Mouse (Mus musculus): ENCODE results near the gene Srp54c.
"Not testable (repeated sequence)": the region's sequence is repeated elsewhere in the genome, so short reads cannot be mapped to it uniquely, and the experiment has no call there.

Srp54c gene

DNA sequence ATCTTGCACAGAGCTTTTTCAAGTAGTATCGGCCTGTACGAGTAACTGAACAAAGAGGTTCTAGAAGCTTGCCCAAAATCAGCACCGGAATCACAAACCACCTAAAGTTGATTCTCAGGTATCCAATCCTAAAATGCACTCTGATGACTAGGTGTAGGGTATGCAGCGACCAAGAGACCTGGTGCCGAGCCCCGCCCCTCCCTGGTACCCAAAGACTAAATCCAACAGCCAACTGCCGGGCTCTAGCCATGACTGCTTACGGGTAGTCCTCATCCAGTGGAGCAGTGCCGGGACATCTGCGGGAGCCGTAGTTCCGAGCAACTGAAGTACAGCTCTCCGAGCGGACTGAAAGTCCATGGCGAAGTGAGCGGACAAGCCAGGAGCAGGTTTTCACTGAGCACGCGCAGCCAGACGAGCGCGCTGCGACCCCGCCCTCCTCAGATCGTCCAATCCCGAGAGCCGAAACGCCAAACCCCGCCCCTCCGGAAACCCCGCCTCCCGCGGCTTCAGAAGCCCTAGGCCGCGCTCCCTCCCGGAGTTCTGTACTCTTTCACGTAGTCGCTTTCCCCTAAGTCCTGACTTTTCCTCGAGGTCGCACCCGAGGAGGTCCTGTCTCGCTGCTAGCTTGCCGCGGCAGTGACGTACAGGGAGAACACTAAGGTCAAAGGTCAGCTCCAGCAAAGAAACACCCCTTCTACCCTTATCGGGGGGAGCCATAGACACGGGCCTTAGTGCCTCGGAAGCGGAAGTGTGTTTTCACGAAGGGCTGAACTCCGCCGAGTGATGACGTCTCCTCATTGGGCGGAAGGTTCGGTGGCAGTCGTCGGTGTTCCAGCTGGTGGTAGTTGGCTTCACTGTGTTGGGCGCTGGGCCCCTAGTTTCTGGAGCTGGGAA, at the start of gene Srp54c:
TSS of gene Srp54c (plus strand) at position 543 of the 894 bp plus-strand sequence.
- DNase-seq (ENCODE audit: low read depth) = not testable (repeated sequence)

DNA sequence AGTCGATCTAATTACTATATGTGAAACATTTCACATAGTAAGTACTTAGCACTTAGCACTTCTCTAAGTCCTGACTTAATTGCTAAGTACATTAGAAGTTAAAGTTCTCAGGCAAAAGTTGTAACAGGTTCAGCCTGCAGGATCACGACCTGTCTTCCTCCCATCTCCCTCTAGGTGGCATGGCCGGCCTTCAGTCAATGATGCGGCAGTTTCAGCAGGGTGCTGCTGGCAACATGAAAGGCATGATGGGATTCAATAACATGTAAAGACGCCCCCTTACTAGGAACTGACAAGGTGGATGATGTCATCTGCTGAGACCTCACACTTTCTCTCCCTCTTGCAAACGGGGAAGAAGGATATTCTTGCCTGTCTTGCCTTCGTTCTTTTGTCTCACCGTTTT, 42.3 kb upstream of the Srp54c start:
- not testable (repeated sequence) for DNase-seq (ENCODE audit: low read depth)

GRCm38 (mm10) chr12:55189127-55189526, 40.8 kb upstream of the Srp54c start:
- DNase-seq (ENCODE audit: low read depth) = not testable (repeated sequence)

GRCm38 (mm10) chr12:55199306-55199705, 30.7 kb upstream of the Srp54c start, which contains the start of gene 1700047I17Rik2:
Gene 1700047I17Rik2 (plus strand): TSS chr12:55199592.
- not testable (repeated sequence) for DNase-seq (ENCODE audit: low read depth)

DNA sequence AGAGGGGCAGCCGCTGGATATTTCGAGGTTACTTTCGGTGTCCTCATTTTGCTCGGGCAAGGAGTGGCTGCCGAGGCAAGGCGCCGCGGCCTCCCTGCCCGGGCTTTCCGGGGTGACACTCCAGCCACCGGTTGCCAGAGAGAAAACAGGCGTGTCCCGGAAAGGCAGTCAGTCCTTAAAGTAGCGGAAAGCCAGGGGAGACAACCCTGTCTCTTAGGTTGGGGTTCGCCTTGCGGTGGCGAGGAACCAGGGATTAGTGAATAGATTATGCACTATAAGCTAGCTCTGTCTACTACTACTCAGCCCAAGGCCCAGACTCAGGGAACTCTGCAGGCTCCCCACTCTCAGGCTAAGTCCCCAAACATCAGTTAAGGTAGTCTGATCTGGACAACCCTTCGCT, 30.2 kb upstream of the Srp54c start:
- not testable (repeated sequence) for DNase-seq (ENCODE audit: low read depth)

DNA sequence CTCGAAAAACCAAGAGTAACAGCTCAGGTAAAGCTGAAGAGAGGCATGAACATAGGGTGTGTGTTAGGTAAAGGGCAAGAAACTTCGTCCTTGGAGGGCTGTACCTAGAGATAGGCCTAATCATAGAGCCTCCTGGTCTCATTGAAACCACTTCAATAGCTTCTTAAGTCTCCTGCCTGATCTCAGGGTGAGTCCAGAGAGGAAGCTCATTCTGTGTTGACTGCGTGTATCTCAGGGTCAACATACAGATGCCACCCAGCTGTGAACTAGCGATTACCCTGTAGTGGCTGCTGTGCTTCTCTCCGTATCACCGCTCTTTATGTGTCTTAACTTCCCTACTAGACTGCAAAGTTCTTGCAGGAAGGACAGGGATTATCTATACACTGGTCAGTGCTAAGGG, 17.0 kb upstream of the Srp54c start:
- DNase-seq (ENCODE audit: low read depth) = not testable (repeated sequence)

DNA sequence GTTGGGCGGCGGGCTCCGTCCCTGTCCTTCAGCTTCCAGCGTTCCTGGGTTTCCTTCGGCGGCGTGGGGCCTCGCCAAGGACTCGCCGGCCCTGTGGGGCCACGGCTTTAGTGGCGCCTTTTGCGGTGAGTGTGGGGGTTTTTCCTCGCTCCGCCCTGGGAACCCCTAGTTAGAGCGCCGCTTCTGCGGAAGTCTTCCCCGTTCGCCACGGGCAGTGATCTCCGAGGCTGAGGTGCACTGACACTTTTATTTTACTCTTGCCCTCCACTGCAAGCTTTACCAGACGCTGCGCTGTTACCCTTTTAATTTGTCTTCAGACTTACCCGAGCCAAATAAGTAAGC, 523 bp downstream of the Srp54c start:
- not testable (repeated sequence) for DNase-seq (ENCODE audit: low read depth)

DNA sequence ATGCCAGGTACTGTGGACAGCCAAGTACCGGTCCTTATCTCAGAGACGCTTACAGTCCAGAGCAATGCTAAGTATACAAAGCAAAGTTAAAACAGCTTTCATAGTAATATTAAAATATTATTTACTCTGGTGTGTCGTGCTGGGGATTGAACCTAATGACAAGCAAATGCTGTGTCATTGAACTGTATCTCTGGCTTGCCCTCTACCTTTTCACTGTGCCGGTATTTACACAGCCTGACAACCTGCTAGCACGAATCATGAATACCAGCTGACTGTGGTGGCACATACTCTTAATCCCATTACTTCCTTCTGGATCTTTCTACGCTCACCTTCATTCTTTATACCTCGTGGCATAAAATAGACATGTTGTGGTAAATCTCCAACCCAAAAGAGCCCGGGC, 12.3 kb downstream of the Srp54c start:
- DNase-seq (ENCODE audit: low read depth) = not testable (repeated sequence)

DNA sequence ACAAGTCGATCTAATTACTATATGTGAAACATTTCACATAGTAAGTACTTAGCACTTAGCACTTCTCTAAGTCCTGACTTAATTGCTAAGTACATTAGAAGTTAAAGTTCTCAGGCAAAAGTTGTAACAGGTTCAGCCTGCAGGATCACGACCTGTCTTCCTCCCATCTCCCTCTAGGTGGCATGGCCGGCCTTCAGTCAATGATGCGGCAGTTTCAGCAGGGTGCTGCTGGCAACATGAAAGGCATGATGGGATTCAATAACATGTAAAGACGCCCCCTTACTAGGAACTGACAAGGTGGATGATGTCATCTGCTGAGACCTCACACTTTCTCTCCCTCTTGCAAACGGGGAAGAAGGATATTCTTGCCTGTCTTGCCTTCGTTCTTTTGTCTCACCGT, 32.0 kb downstream of the Srp54c start:
- not testable (repeated sequence) for DNase-seq (ENCODE audit: low read depth)

DNA sequence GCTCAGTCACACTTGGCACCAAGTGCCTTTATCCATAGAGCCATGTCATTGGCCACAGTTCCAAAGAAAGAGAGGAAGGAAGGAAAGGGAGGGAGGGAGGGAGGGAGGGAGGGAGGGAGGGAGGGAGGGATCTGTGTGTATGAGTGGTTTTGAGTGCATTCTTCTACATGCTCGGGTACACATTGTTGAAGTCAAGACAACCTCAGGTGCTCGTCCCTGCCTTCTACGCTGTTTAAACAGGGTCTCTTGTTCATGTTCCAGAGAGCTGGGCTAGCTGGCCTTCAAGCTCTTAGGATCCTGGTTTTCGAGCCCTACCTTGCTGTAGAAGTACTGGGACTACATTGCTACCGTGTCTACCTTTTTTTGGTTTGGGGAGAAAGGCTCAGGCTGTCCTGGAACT, 33.4 kb downstream of the Srp54c start:
- not testable (repeated sequence) for DNase-seq (ENCODE audit: low read depth)

DNA sequence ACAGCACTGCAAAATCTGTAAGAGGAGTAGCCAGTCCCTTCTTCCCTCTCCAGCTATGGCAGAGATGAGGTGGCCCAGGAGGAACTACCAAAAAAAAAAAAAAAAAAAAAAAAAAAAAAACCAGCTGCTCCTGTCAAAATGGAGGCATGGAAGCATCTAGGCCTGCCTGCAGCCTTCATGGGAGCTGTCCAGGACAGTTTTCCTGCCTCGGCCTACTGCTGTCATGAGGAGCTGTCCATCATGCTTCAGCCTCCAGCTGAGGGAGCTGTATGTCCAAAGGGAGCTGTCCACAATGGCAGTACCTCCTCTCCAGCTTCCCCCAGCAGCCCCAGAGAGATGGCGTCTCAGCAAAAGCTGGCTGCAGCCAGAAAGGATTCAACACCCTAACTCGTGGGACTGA, 42.3 kb downstream of the Srp54c start:
- no peak for DNase-seq (ENCODE audit: low read depth)

DNA sequence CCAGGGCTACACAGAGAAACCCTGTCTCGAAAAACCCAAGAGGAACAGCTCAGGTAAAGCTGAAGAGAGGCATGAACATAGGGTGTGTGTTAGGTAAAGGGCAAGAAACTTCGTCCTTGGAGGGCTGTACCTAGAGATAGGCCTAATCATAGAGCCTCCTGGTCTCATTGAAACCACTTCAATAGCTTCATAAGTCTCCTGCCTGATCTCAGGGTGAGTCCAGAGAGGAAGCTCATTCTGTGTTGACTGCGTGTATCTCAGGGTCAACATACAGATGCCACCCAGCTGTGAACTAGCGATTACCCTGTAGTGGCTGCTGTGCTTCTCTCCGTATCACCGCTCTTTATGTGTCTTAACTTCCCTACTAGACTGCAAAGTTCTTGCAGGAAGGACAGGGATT, 47.6 kb downstream of the Srp54c start:
- not testable (repeated sequence) for DNase-seq (ENCODE audit: low read depth)

DNA sequence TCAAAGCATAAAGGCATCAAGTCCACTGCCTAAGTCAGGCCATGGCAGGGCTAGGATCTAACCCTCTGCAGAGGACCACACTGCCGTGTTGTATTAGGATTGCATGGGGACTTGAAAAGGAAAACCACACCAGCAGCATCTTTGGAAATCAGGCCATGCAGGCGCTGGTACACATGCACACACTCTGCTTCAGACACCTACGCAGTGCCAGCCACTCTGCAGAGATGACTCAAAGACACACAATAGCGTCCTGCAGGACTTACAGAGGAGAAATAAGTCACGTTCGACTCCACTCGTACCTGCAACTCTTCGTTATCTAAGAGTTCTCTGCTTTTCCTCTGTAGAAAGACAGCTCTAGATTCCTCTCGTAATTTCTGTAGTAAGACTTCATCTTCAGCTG, 68.1 kb downstream of the Srp54c start:
- no peak for DNase-seq (ENCODE audit: low read depth)

DNA sequence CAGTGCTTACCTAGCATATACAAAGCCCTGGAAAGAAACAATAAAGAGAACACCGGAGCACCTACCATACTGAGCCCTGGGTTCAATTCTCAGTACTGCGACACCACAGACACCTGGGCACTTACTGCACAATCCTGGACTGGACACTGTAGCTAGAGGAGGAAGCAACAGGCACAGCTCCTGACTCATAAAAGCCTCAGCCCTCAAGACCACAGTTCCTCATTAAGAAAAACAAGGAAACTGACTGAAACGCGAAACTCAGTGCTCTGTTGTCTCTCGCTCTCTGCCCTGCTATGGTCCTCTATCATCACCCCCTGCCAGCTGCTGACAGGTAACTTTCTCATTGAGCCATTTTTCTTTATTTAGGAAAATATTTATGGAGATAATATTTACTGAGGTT, 69.4 kb downstream of the Srp54c start, which contains the start of gene 1110008L16Rik:
TSS of gene 1110008L16Rik (plus strand) at position 242 of the 400 bp plus-strand sequence.
- no peak for DNase-seq (ENCODE audit: low read depth)

- no peak for DNase-seq (ENCODE audit: low read depth)
Measured at GRCm38 (mm10) chr12:55300820-55301351, 70.9 kb downstream of the Srp54c start.

GRCm38 (mm10) chr12:55301472-55302300, 71.7 kb downstream of the Srp54c start:
- DNase-seq (ENCODE audit: low read depth) = peak; percentile 48

- peak; percentile 95 for DNase-seq (ENCODE audit: low read depth)
Measured at GRCm38 (mm10) chr12:55302485-55303441, 72.8 kb downstream of the Srp54c start, which contains the start of gene Ppp2r3c. Gene Ppp2r3c (minus strand): TSS chr12:55302998.

DNA sequence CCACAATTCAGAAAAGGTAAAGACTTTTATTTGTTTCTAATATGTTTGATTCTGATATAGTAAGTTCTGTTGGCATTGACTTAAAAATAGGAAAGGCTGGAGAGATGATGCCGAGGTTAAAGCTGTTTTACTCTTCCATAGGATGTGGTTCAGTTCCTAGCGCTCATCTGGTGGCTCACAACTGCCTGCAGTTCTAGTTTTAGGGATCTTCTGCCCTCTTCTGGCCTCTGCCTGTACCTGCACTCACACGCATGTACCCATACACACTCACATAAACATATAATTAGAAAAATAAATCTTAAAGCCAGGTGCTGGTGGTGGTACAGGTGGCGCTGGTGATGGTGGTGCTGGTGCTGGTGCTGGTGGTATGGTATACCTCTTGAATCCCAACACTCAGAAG, 76.4 kb downstream of the Srp54c start:
- DNase-seq (ENCODE audit: low read depth) = no peak

DNA sequence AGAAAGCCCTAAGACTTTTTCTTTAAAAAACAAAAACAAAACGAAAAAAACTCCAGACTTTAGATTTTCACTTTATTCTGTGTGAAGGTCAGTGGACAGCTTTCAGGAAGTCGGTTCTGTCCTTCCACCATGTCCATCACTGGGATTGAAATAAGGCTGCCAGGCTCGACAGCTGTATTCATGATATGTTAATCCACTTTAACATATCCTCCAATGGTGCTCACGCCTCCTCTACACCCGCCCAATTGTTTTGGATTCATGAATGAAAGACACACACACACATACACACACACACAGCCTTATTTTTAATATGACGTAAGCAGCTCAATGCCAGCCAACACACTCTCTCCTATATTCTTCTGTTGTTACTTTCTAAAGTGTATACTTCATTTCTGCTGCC, 77.6 kb downstream of the Srp54c start:
- DNase-seq (ENCODE audit: low read depth) = no peak

- no peak for DNase-seq (ENCODE audit: low read depth)
Measured at GRCm38 (mm10) chr12:55308731-55309130, 78.8 kb downstream of the Srp54c start.

DNA sequence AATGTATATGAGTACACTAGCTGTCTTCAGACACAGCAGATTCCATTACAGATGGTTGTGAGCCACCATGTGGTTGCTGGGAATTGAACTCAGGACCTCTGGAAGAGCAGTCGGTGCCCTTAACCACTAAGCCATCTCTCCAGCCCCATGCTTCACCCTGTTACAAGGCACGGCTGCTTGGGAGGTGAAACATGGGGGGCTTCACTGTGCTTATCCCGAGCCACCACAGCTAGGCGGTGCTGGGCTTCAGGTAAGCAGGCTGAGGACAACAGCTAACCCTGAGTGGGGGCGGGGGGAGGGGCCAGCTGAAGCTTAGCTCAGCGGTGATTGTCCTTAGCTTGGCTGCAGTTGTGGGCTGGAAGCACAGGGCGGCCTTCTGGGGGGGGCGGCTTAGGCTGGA, 79.5 kb downstream of the Srp54c start:
- DNase-seq (ENCODE audit: low read depth) = no peak
